Mouse (Mus musculus): ENCODE results near the gene Ntrk2.

Gene Ntrk2

DNA sequence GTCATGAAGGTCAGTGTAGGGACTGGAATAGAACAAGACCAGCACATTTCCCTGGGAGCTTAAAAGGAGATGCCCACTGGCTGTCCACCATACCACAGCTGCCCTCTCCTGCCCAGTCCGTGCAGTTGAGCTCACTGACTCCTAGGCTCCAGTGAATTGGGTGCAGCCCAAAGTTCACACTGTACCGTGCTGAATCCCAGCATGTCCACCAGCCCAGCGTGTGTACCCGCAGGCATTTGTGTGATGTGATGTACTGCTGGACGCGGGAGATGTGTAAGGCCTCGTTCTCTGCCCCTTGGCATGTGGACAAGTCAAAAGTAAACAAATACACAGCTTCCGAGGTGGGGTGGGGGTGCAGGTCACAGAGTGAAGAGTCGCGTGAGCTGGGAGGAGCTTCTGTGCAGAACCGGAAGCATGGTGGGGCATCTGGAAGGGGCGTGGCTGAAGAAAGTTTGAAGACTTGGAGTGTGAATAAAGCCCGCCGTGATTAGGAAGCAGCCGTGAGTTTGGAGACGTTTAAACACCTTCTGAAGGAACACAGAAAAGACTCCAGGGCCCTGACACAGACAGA, 121.4 kb downstream of the Ntrk2 start:
- no peak for DNase-seq

DNA sequence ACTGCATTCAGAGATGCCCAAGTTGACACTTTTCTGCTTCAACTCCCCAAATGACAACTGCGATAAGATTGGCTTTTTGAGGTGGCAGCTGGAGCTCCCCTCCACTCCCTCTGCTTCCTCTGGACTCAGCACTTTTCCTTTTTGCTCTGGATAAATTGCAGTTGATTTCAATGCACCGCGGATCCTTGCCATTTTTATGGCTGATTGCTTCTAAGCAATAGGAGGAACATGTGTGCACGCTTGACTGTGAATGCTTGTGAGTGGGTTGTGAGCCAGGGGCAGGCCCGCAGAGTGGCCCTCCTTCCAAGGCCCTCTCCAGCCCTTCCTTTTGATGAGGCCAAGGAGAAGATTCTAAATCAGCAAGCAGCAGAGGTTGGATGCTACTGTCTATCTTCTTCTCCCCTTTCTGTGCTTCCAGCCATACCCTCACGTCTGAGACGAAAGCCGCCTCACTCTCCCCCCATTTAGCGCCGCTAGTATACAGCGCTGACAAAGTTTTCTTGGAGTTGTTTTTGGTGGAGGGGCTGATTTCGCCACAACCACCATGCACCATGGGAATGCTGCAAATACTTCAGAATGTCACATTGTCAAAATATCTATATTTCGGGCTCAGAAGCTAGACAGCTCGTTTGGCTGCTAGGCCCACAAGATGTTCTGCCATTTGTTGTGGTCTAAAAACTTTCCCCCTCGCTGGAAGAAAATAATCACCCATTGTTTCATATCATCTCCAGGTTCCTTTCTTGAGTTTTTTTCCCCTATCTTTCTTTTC, 122.5 kb downstream of the Ntrk2 start:
- no peak for DNase-seq

DNA sequence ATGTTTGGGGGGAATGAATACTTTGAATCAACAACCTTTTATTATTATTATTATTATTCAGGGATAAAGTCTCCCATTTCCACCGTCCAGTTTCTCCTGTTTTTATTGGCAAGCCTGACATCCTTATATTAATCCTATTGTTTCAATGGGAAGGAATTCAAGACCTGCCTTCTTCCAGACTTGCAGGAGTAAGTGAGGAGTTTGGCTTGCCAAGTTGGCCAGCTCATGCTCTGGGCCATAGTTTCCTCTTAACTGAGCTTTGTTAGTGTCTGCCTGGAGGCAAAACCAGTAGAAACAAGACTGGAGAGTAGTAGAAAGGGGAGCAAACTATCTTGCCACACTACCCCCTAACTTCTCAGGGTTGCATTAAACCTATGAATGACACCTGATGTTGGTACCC, 123.8 kb downstream of the Ntrk2 start:
- no peak for DNase-seq

DNA sequence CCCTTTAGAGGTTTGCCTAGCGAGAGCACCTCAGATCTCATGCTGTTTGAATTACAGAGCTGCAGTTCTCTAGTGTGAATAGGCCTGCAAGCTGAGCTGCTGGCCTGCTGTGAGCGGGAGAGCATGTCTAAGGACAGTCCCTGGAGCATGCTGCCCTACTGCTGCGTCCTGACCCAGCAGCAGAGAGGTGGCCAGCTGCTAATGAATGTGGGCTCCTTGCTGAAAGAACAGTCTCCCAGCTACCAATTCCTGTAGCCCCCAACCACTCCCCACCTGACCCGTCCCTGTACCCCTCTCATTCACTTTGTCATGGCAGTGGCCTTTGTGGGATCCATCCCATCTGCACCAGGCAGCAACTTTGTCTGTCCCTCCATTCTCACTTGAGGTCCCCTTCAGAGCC, 126.8 kb downstream of the Ntrk2 start:
- no peak for DNase-seq

DNA sequence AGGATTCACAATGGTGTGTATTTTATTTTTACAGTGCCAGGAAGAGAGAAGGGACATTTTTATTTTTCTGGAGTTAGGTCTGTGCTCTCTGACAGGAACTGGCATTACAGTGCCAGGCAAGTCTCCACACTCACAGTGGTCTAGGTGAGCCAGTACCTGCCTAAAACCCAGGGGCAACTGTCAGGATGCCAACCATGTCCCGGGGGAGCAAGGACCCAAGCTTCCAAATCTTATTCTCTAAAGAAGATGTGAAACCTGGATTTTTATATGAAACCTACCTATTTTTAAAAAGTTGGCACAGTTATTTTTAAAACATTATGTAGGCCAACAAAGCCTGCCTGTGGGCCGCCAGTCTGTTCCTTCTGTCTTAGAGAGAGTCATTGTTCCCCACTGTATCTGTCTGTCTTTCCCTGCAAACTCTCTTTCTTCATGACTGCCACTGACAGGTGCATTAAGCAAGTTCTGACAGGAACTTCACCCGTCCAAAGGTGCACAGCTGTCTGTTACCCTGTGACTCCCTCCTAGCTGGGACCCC, 128.3 kb downstream of the Ntrk2 start:
- no peak for DNase-seq

- DNase-seq: no peak
Measured at GRCm38 (mm10) chr13:58935956-58936495, 129.7 kb downstream of the Ntrk2 start.

GRCm38 (mm10) chr13:58937884-58938283, 131.5 kb downstream of the Ntrk2 start:
- DNase-seq: no peak

DNA sequence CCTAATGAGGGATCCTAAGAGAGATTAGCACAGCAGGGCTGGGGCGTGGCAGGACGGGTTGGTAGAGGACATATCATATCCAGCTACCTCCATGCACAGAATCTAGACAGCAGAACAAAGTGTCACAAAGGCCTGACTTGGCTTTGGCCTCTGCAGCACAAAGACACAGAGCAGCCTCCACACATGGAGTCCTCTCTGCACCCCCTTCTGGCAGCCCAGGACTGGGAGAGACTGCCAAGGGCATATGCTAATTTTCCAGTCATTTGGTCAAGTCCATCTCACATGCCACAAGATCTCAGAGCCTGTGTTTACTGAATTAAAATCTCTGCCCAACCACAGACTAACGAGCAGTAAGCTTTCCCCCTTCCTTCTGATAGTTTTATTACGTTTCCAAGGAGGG, 132.1 kb downstream of the Ntrk2 start:
- DNase-seq: no peak

DNA sequence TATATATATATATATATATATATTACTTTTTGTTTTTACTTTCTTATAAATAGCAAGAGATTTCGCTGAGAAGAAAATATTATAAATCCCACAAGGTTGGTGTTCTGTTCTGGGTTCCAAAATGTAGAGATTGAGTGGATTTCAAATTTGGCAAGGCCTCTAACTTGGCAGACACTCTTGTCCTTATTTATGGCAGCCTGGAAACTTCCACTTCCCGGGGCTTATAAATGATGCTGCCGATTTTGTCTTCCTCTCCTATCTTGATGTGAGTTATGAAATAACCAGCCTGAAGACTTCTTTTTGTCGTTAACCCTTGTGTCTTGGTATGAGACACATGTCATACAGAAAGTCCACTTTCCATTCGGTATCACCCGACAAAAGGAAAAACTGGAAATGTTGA, 133.8 kb downstream of the Ntrk2 start:
- no peak for DNase-seq

- DNase-seq: no peak
Measured at GRCm38 (mm10) chr13:58940798-58941197, 134.4 kb downstream of the Ntrk2 start.

- no peak for DNase-seq
Measured at GRCm38 (mm10) chr13:58945781-58946180, 139.4 kb downstream of the Ntrk2 start.

- DNase-seq: no peak
Measured at GRCm38 (mm10) chr13:58946589-58946988, 140.2 kb downstream of the Ntrk2 start.

GRCm38 (mm10) chr13:58947056-58947455, 140.7 kb downstream of the Ntrk2 start:
- DNase-seq: no peak

DNA sequence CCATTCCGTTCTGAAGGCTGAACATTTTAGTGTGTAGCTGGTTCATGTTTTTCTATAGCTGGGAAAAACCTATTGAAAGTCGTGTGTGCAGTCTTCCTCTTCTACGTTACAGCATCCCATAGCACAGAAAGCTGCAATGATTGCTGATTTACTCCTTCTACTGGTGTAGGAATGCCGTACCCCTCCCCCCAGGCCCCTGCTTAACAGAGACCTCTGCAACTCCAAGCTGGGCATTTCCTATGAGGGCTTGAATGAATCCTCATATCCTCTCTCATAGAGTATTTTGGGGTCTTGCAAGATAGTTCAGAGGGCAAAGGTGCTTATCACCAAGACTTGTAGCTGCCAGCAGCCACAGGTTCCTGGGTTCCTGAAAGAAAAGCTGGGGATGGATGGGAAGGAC, 148.0 kb downstream of the Ntrk2 start:
- no peak for DNase-seq

DNA sequence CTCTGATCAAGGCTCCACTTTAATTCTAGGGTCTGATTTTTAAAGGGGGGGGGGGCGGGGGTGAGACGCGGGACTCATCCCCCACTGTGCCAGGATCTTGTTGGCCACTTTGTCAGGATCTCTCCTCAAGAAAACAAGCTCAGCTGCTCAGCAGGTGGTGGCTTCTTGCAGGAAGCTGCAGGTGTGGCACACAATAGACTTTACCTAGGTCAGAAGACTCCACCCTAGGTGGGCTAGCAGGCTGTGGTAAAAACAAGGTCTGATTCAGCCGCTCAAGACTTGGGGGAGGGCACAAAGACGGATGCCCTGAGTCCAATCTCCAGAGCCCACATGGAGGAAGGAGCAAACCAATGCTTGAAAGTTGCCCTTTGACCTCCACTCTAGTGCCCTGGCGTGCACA, 148.4 kb downstream of the Ntrk2 start:
- no peak for DNase-seq

- no peak for DNase-seq
Measured at GRCm38 (mm10) chr13:58955237-58955777, 148.9 kb downstream of the Ntrk2 start.

- DNase-seq: no peak
Measured at GRCm38 (mm10) chr13:58958171-58958904, 152.0 kb downstream of the Ntrk2 start.

- DNase-seq: no peak
Measured at GRCm38 (mm10) chr13:58960321-58960720, 154.0 kb downstream of the Ntrk2 start.

DNA sequence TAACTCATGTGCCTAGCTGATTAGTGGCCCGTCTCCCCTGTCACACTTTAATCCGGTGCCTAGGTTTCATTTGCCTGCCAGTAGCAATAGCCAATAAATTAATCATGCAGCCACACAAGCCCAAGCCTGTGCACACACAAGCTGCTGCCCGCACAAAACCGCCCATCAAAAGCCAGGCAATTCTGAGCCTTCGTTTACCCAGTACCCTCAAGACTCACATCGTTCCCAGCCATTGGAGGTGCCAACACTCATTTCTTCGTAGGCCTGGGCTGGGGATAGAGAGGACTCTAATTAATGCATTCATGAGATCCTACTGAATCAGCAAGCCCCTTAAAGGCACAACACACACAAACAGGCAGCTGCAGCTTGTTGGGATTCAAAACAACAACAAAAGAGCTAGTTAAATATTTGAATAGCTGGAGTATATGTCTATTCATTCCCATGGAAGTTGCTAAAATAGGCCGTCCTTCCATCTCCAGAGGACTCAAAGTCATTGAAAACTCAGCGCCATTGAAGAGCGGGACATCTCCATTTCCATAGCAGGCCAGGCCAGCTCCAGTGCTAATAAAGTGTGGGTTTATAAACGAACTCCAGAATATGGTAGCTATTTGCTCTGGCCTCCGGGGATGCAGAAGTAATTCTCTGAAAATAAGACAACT, 158.5 kb downstream of the Ntrk2 start:
- no peak for DNase-seq

DNA sequence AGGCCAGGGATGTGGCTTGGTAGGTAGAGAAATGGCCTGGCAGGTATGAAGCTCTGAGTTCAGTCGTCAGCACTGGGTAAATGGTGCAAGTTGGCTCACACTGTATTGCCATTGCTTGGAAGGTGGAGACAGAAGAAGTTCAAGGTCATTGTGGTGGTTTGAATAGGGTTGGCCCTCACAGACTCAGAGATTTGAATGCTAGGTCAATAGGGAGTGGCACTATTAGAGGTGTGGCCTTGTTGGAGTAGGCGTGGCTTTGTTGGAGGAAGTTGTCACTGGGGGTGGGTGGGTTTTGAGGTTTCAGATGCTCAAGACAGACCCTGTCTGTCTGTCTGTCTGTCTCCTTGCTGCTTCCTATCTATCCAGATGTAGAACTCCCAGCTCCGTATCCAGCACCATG, 159.5 kb downstream of the Ntrk2 start:
- DNase-seq: no peak

- no peak for DNase-seq
Measured at GRCm38 (mm10) chr13:58966466-58966865, 160.1 kb downstream of the Ntrk2 start.

DNA sequence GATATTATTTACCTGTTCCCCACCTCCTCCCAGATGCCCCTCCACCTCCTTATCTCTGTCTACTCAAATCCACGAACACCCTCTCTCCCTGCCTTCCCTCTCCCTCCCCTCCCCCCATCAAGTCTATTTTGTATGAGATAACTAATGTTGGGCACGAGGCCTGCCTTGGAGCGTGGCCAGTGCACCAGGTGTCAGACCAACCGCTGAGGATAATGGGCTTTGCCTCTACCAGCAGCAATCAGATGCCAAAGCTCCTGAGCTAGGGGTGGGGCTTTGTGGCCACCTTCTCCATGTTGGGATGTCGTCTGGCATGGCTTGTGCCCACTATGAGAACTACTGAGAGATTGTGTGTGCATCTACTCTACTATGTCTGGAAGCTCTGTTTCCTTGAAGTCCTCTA, 161.8 kb downstream of the Ntrk2 start:
- no peak for DNase-seq

- DNase-seq: no peak
Measured at GRCm38 (mm10) chr13:58971449-58971903, 165.1 kb downstream of the Ntrk2 start.

All from thymus, postnatal 14 days (tissue).